Mouse (Mus musculus) thymus, postnatal 10 days (tissue): ENCODE measurements around the gene Gjb6.

Source experiments
- DNase-seq, 2 experiments: peaks; one replicate each; pipeline ENCODE4 v3.0.0; 2021; ENCODE audit warnings: low spot score in 2 of 2

Gjb6 gene

DNA sequence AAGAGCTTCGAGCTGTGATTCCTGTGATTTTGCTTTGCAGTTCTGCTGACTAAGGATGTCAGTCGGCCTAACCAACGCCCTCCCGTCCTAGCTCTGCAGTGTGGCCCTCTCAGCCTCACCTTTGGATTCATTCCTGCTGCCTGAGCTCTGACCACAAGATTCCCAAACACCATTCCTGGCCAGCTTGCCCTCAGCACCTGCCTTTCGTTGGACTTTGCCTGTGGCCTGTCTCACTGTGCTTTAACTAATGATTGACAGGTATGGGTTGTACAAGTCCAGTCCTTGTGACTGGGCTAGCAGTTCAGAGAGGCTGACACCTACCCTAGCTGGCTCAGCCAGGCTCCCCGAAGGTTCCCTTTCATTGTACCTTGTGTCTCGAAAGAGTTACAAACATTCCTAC, 44.3 kb downstream of the Gjb6 start:
- DNase-seq = no peak

DNA sequence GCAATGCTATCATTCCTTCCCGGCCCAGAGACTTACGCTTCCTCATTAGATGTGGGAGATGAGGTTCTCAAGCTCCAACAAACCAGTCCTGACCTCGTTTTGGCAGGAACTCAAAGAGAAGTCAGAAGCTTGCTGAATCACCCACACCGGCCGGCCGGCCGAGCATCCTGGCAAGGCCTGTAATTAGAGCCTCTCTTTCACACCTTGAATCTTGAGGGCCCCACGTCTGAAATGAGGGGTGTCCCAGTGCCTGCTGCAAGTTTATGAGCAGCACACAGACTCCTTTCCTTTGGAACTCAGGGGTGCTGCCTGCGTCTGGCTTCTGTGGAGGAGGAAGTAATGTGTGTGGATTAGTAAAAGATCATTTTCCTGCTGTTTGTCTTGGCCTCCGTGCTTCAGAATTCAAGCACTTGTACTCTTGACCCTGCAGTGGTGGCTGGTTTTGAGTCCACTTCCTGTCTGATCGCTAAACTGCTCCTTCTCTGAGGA, 49.2 kb downstream of the Gjb6 start:
- no peak for DNase-seq

DNA sequence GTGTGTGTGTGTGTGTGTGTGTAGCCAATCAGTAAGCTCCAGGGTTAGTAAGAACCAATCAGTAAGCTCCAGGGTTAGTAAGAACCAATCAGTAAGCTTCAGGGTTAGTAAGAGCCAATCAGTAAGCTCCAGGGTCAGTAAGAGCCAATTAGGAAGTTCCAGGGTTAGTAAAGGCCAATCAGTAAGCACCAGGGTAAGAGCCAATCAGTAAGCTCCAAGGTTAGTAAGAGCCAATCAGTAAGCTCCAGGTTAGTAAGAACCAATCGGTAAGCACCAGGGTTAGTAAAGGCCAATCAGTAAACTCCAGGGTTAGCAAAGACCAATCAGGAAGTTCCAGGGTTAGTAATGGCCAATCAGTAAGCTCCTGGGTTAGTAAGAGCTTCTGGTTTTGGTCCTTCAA, 50.5 kb downstream of the Gjb6 start:
- DNase-seq = no peak

DNA sequence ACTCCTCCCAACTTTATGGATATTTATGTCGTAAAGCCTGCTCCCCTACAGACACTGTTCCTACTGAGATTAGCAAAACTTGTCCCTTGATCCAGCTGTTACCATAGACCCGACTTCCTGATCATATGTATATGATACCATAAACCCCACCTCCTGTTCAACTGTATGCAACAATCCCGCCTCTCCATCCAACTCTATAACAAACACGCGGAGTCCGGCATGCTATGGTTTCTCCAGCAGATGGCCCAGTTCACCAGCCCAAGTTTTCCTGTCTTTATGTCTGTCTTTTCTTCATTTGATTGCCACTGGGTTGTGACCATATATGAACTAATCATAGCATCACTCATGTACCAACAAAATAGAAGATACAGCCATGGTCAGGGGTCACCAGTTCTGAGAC, 57.9 kb downstream of the Gjb6 start:
- no peak for DNase-seq
